Mouse (Mus musculus) embryonic fibroblast, embryonic 13.5 days (primary cell): Measurements from ENCODE around the gene Kcnq5.

Source experiments
- CTCF ChIP-seq: IDR thresholded peaks from 2 replicates; pipeline ENCODE4 v1.5.1; 2011; ENCODE audit warnings: mild to moderate bottlenecking, control low read depth, low read length, moderate library complexity, borderline replicate concordance; ENCODE audit not compliant: insufficient read depth
- POLR2A ChIP-seq: IDR thresholded peaks from 2 replicates; pipeline ENCODE4 v1.6.1; 2011; ENCODE audit warnings: low read depth, mild to moderate bottlenecking, control low read depth, low read length, moderate library complexity

DNA sequence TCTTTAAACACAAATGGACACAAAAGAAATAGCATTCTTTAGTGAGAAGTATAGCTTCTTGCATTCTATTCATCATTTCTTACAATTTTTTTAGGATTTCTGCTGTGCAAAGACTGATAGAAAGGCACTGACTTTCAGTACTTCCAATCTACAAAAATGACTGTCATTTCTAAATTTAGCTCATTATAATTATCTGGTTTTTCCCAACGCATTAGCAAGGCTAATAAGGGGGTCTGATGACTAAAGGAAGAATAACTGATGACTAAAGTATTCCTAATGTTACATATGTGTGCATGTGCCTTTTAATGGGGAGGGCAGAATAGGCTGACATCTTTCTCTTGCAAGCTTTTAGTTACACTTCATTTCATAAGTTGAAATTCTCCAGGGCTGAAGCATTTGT lies 191.2 kb downstream of the Kcnq5 start:
- TF ChIP-seq CTCF (no peak), POLR2A (no peak)
